Mouse (Mus musculus) CH12.LX (cell line): ENCODE results near the gene Cfap61. TPM values are rescaled to one million over a fixed set of nuclear protein-coding genes. Genes with fewer than 3 reads are reported as not detected.

Experiments used
- DNase-seq: peaks from one replicate; pipeline ENCODE4 v3.0.0-alpha.2; 2013; ENCODE audit errors: extremely low read depth
- H3K27ac ChIP-seq: 2 replicates; pipeline ENCODE4 v1.5.1; 2012; ENCODE audit warnings: low read depth, mild to moderate bottlenecking, control low read depth, moderate library complexity; ENCODE audit not compliant: insufficient read depth
- H3K27me3 ChIP-seq: replicated peaks from 2 replicates; pipeline ENCODE3; 2012; ENCODE audit warnings: inconsistent platforms
- H3K36me3 ChIP-seq, 2 experiments: replicated peaks in 1 of 2; 2 replicates each; pipeline versions ENCODE3 to v1.6.1; 2012; ENCODE audit warnings: inconsistent platforms in 1 of 2, low read length in 1 of 2, mild to moderate bottlenecking in 1 of 2, mixed read lengths in 1 of 2, moderate library complexity in 1 of 2; ENCODE audit not compliant: control insufficient read depth in 1 of 2, insufficient read depth in 1 of 2
- H3K4me1 ChIP-seq, 2 experiments: 2 replicates each; pipeline ENCODE4 v1.6.1; 2012; ENCODE audit warnings: inconsistent platforms in 1 of 2, moderate library complexity in 1 of 2; ENCODE audit not compliant: insufficient read depth in 2 of 2, control insufficient read depth in 1 of 2
- H3K4me2 ChIP-seq: 2 replicates; pipeline ENCODE4 v1.6.1; 2012; ENCODE audit warnings: low read depth, mild to moderate bottlenecking, control low read depth; ENCODE audit not compliant: poor library complexity, insufficient read depth, severe bottlenecking
- H3K4me3 ChIP-seq, 3 experiments: fragments of 150-350 bp in 1 of 3; sonication (generic) in 1 of 3; replicated peaks in 1 of 3; 2 replicates each; pipeline versions ENCODE3 to v1.5.1; 2011 to 2012; ENCODE audit warnings: low read depth in 2 of 3, low read length in 2 of 3, mild to moderate bottlenecking in 2 of 3, moderate library complexity in 2 of 3, control low read depth in 1 of 3, improper control_type of control experiment in 1 of 3, inconsistent platforms in 1 of 3, mixed read lengths in 1 of 3; ENCODE audit not compliant: poor library complexity in 1 of 3
- H3K79me2 ChIP-seq: replicated peaks from 2 replicates; pipeline ENCODE4 v1.6.1; 2012; ENCODE audit warnings: mild to moderate bottlenecking, moderate library complexity; ENCODE audit not compliant: control insufficient read depth, poor library complexity, insufficient read depth, severe bottlenecking; ENCODE audit errors: extremely low read depth
- H3K9ac ChIP-seq: 2 replicates; pipeline ENCODE4 v1.6.1; 2012; ENCODE audit warnings: low read depth, mild to moderate bottlenecking, control low read depth, moderate library complexity; ENCODE audit not compliant: insufficient read depth
- H3K9me3 ChIP-seq: replicated peaks from 2 replicates; pipeline ENCODE3; 2012; ENCODE audit warnings: low read length, inconsistent platforms, mixed read lengths
- BHLHE40 ChIP-seq: IDR thresholded peaks from 2 replicates; pipeline ENCODE4 v1.6.1; 2011; ENCODE audit warnings: mild to moderate bottlenecking, low read depth, low read length, improper control_type of control experiment
- CHD2 ChIP-seq: IDR thresholded peaks from 2 replicates; pipeline ENCODE4 v1.6.1; 2011; ENCODE audit warnings: low read length, improper control_type of control experiment
- CTCF ChIP-seq, 2 experiments: IDR thresholded peaks in 1 of 2; conservative IDR thresholded peaks in 1 of 2; 2 replicates each; pipeline ENCODE4 v1.5.1; 2011 to 2012; ENCODE audit warnings: low read depth in 2 of 2, low read length in 2 of 2, improper control_type of control experiment in 1 of 2, inconsistent platforms in 1 of 2, mild to moderate bottlenecking in 1 of 2, moderate library complexity in 1 of 2
- ELF1 ChIP-seq: IDR thresholded peaks from 2 replicates; pipeline ENCODE4 v1.6.1; 2014; ENCODE audit warnings: low read depth, mild to moderate bottlenecking, inconsistent platforms, low read length, improper control_type of control experiment
- EP300 ChIP-seq: IDR thresholded peaks from 2 replicates; pipeline ENCODE4 v1.6.1; 2011; ENCODE audit warnings: low read length, improper control_type of control experiment
- ETS1 ChIP-seq: conservative IDR thresholded peaks from 2 replicates; pipeline ENCODE4 v1.6.1; 2012; ENCODE audit warnings: low read depth, mild to moderate bottlenecking, inconsistent platforms, low read length, improper control_type of control experiment, moderate library complexity
- HCFC1 ChIP-seq: IDR thresholded peaks from 2 replicates; pipeline ENCODE4 v1.6.1; 2012; ENCODE audit warnings: low read depth, mild to moderate bottlenecking, inconsistent platforms, low read length, improper control_type of control experiment
- IRF4 ChIP-seq: IDR thresholded peaks from 2 replicates; pipeline ENCODE4 v1.6.1; 2014; ENCODE audit warnings: low read depth, mild to moderate bottlenecking, inconsistent platforms, low read length, improper control_type of control experiment
- JUN ChIP-seq: IDR thresholded peaks from 2 replicates; pipeline ENCODE4 v1.6.1; 2011; ENCODE audit warnings: low read depth, mild to moderate bottlenecking, low read length, improper control_type of control experiment, moderate library complexity; ENCODE audit not compliant: insufficient read depth
- JUND ChIP-seq: conservative IDR thresholded peaks from 2 replicates; pipeline ENCODE4 v1.6.1; 2011; ENCODE audit warnings: low read depth, low read length, improper control_type of control experiment
- KAT2A ChIP-seq: IDR thresholded peaks from 2 replicates; pipeline ENCODE4 v1.6.1; 2012; ENCODE audit warnings: low read length, improper control_type of control experiment, inconsistent platforms; ENCODE audit not compliant: insufficient replicate concordance
- MAX ChIP-seq: IDR thresholded peaks from 2 replicates; pipeline ENCODE4 v1.6.1; 2011; ENCODE audit warnings: low read length, improper control_type of control experiment
- MAZ ChIP-seq: IDR thresholded peaks from 2 replicates; pipeline ENCODE4 v1.6.1; 2012; ENCODE audit warnings: low read depth, mild to moderate bottlenecking, inconsistent platforms, low read length, improper control_type of control experiment, moderate library complexity
- MXI1 ChIP-seq: IDR thresholded peaks from 2 replicates; pipeline ENCODE4 v1.6.1; 2011; ENCODE audit warnings: mild to moderate bottlenecking, low read depth, low read length, improper control_type of control experiment
- MYC ChIP-seq: IDR thresholded peaks from 2 replicates; pipeline ENCODE4 v1.6.1; 2011; ENCODE audit warnings: low read depth, mild to moderate bottlenecking, improper control_type of control experiment, low read length
- NELFE ChIP-seq: IDR thresholded peaks from 2 replicates; pipeline ENCODE4 v1.6.1; 2011; ENCODE audit warnings: low read depth, low read length, improper control_type of control experiment
- PAX5 ChIP-seq: IDR thresholded peaks from 2 replicates; pipeline ENCODE4 v1.6.1; 2012; ENCODE audit warnings: low read length, inconsistent platforms, mixed read lengths
- POLR2A ChIP-seq: IDR thresholded peaks from 2 replicates; pipeline ENCODE4 v1.6.1; 2011; ENCODE audit warnings: low read depth, mild to moderate bottlenecking, improper control_type of control experiment, low read length
- RAD21 ChIP-seq: IDR thresholded peaks from 2 replicates; pipeline ENCODE4 v1.6.1; 2011; ENCODE audit warnings: low read depth, mild to moderate bottlenecking, low read length, improper control_type of control experiment, moderate library complexity
- RCOR1 ChIP-seq: conservative IDR thresholded peaks from 2 replicates; pipeline ENCODE4 v1.6.1; 2012; ENCODE audit warnings: low read depth, mild to moderate bottlenecking, inconsistent platforms, low read length, improper control_type of control experiment
- SMC3 ChIP-seq: IDR thresholded peaks from 2 replicates; pipeline ENCODE4 v1.6.1; 2011; ENCODE audit warnings: low read depth, low read length, improper control_type of control experiment
- TBP ChIP-seq: conservative IDR thresholded peaks from 2 replicates; pipeline ENCODE4 v1.6.1; 2011; ENCODE audit warnings: low read depth, low read length, improper control_type of control experiment
- TCF12 ChIP-seq: IDR thresholded peaks from 2 replicates; pipeline ENCODE4 v1.6.1; 2014; ENCODE audit warnings: low read depth, mild to moderate bottlenecking, inconsistent platforms, low read length, improper control_type of control experiment
- USF1 ChIP-seq: IDR thresholded peaks from 2 replicates; pipeline ENCODE4 v1.6.1; 2014; ENCODE audit warnings: low read depth, mild to moderate bottlenecking, inconsistent platforms, low read length, improper control_type of control experiment
- ZKSCAN1 ChIP-seq: IDR thresholded peaks from 2 replicates; pipeline ENCODE4 v1.6.1; 2012; ENCODE audit warnings: low read depth, inconsistent platforms, low read length, improper control_type of control experiment, borderline replicate concordance
- dilution Hi-C: fragments of 300-500 bp; cut with MboI; formaldehyde crosslinking; loops from 2 replicates; pipeline ENCODE4 v1.14.3; 2020; ENCODE audit warnings: low sequenced_read_pairs; ENCODE audit not compliant: extremely low pct_unique_long_range_greater_than_20kb, extremely low pct_ligation_motif_present
- in situ Hi-C: fragments of 300-500 bp; cut with MboI; formaldehyde crosslinking; loops from 3 replicates; pipeline ENCODE4 v1.14.3; 2019; ENCODE audit warnings: low sequenced_read_pairs, low pct_ligation_motif_present, low pct_unique_long_range_greater_than_20kb, mixed read lengths
- polyA plus RNA-seq: library from polyadenylated mRNA; unstranded; fragments of >175 nt; gene quantifications from 2 replicates; pipeline ENCODE4 v1.2.1, GENCODE M21; 2012; ENCODE audit warnings: low read depth; ENCODE audit not compliant: insufficient read length
- total RNA-seq, 2 experiments: library from RNA; depleted of rRNA; stranded (reverse); fragments of 300-350 nt in 1 of 2; fragments of >200 nt in 1 of 2; gene quantifications; 2 replicates each; pipeline ENCODE4 v1.2.3; 2012 to 2014

Cfap61 gene
- total and polyA plus RNA-seq, 3 experiments = 0.34 TPM; not detected in 2

DNA sequence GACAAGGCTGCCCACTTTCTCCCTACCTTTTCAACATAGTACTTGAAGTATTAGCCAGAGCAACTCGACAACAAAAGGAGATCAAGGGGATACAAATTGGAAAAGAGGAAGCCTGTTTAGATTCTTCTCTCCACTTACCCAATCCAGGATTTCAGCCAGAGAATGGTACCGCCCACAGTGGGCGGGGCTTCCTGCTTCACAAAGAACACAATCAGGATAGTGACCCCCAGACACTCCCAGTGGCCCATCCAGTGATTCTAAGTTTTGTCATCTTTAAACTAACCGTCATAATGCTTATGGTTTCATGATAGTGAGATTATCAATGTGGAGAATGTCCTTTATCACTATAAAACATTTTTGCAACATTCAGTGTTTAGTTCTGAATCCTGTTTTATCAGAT, 61.9 kb downstream of the Cfap61 start:
- Histone ChIP-seq H3K27me3 (no peaks in the 10 kb centered on the region), H3K4me2 (no peak overlapping the region), H3K9me3 (no peaks in the 10 kb centered on the region), H3K27ac (no peak overlapping the region), H3K79me2 (no peaks in the 10 kb centered on the region), H3K4me1 (peaks cover 3 to 37% of the 10 kb centered on the region in 2 experiments; a peak in 2 of 4 replicates), H3K36me3 (no peaks in the 10 kb centered on the region), H3K9ac (no peak overlapping the region), H3K4me3 (no peak overlapping the region)
- TF ChIP-seq SMC3 (no peak), MYC (no peak), EP300 (no peak), ZKSCAN1 (no peak), RCOR1 (no peak), CHD2 (no peak)
- no peak for DNase-seq
- dilution Hi-C loops = no loop called here
- in situ Hi-C loops = no loop called here

DNA sequence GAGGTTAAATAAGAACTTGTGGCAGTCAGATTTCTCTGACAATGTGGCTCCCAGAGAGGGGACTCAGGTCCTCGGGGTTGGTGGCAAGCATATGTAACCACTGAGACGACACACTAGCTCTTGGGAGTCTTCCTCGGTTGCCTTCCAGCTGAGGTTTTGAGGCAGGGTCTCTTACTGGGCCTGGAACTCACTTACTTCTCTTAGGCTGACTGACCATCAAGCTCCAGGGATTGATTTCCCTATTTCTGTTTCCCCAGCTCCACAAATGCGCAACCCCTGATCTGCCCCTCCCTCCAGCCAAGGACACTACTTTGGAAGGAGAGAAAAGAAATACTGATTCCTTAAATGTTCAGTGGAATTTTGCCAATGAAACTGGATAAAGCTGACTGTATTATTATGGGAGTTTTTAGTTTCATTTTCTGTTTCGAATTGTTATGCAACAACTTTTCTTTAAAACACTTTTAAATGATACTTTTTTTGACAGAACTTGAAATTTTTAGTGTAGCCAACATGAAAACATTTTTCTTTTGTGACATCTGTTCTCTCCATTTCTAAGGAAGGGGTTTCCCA, 63.5 kb downstream of the Cfap61 start:
- in situ Hi-C loops = no loop called here
- peak overlapping the region; percentile 80; the same call in 1 of the 2 replicates for H3K4me2 ChIP-seq
- H3K4me3 ChIP-seq = no peak overlapping the region
- dilution Hi-C loops = no loop called here
- H3K9ac ChIP-seq = peak overlapping the region; percentile 33; the same call in 1 of the 2 replicates
- no peak overlapping the region for H3K27ac ChIP-seq
- no peaks in the 10 kb centered on the region for H3K79me2 ChIP-seq
- H3K9me3 ChIP-seq = no peaks in the 10 kb centered on the region
- no peaks in the 10 kb centered on the region for H3K27me3 ChIP-seq
- H3K4me1 ChIP-seq = peaks cover 3 to 37% of the 10 kb centered on the region in 2 experiments; a peak in 2 of 4 replicates
- no peak for TF ChIP-seq CTCF (conservative IDR thresholded peaks at IDR 0.05 in 1 of 2, IDR thresholded peaks at IDR 0.05 in 1 of 2; ENCODE audit: low read depth in 2 of 2, low read length in 2 of 2)
- TF ChIP-seq ETS1 = no peak
- TF ChIP-seq MYC = no peak
- peak; percentile 44 for TF ChIP-seq IRF4
- peak; percentile 65; the same call in 1 of the 2 replicates for TF ChIP-seq EP300
- no peak for TF ChIP-seq KAT2A
- TF ChIP-seq JUND = no peak
- TF ChIP-seq NELFE = no peak
- no peak for TF ChIP-seq ZKSCAN1
- no peak for TF ChIP-seq POLR2A
- no peak for DNase-seq
- no peaks in the 10 kb centered on the region for H3K36me3 ChIP-seq

GRCm38 (mm10) chr2:146008801-146009200, 74.2 kb downstream of the Cfap61 start:
- no peak overlapping the region for H3K4me3 ChIP-seq
- DNase-seq = no peak
- dilution Hi-C loops = no loop called here

More at GRCm38 (mm10) chr2:146008801-146009200, 74.2 kb downstream of the Cfap61 start:
- Histone ChIP-seq H3K9me3 (no peaks in the 10 kb centered on the region), H3K27me3 (no peaks in the 10 kb centered on the region), H3K36me3 (no peaks in the 10 kb centered on the region), H3K4me1 (peaks cover 6 to 27% of the 10 kb centered on the region in 2 experiments), H3K27ac (no peak overlapping the region), H3K4me2 (no peak overlapping the region)
- TF ChIP-seq BHLHE40 = no peak
- no peak for TF ChIP-seq CHD2
- TF ChIP-seq KAT2A = no peak
- no peak for TF ChIP-seq PAX5
- no peak for TF ChIP-seq ETS1
- no peak for TF ChIP-seq JUN
- no peak for TF ChIP-seq POLR2A
- TF ChIP-seq HCFC1 = no peak
- TF ChIP-seq RAD21 = no peak
- TF ChIP-seq CTCF (conservative IDR thresholded peaks at IDR 0.05 in 1 of 2, IDR thresholded peaks at IDR 0.05 in 1 of 2; ENCODE audit: low read depth in 2 of 2, low read length in 2 of 2) = no peak
- TF ChIP-seq JUND = no peak
- TF ChIP-seq USF1 = no peak
- no peak for TF ChIP-seq MAX
- no peak for TF ChIP-seq TBP
- TF ChIP-seq IRF4 = no peak
- no peak for TF ChIP-seq ELF1
- TF ChIP-seq MXI1 = no peak
- no peak for TF ChIP-seq MAZ
- TF ChIP-seq RCOR1 = no peak
- no peak for TF ChIP-seq TCF12
- TF ChIP-seq, all 38 proteins: peak for 0
- no peaks in the 10 kb centered on the region for H3K79me2 ChIP-seq
- in situ Hi-C loops = no loop called here
- H3K9ac ChIP-seq = no peak overlapping the region
